Mouse (Mus musculus) heart, postnatal 36 days (tissue): ENCODE results near the gene Glra3. TPM values are rescaled to one million over a fixed set of nuclear protein-coding genes. Genes with fewer than 3 reads are reported as not detected.

Experiments
- DNase-seq, 2 experiments: peaks; one replicate each; pipeline ENCODE4 v3.0.0; 2021 to 2022
- intact Hi-C: fragments of 180-260 bp; cut with DNase I; formaldehyde crosslinking; loops from one replicate; pipeline ENCODE4 v1.15.1; 2025
- total RNA-seq, 2 experiments: library from RNA; stranded (reverse); gene quantifications; 2 replicates each; pipeline ENCODE4 v1.2.3; 2021

The Glra3 gene
- total RNA-seq = not detected

GRCm38 (mm10) chr8:55939870-55940525 lies at the start of gene Glra3:
Glra3 (plus strand) TSS chr8:55940460.
- intact Hi-C loops = no loop called here

GRCm38 (mm10) chr8:55906848-55907247 lies 33.4 kb upstream of the Glra3 start, which contains the start of gene Adam29:
Adam29 (minus strand) TSS chr8:55906948.
- intact Hi-C loops = no loop called here
- DNase-seq = no peak

More at GRCm38 (mm10) chr8:55939870-55940525, at the start of gene Glra3:
- no peak for DNase-seq

- intact Hi-C loops = no loop called here
- no peak for DNase-seq
Measured at GRCm38 (mm10) chr8:55940526-55940880, 243 bp downstream of the Glra3 start.

- DNase-seq = no peak
- intact Hi-C loops = no loop called here
Measured at GRCm38 (mm10) chr8:55964759-55965320, 24.6 kb downstream of the Glra3 start.

- DNase-seq = no peak
- intact Hi-C loops = no loop called here
Measured at GRCm38 (mm10) chr8:55997859-55998258, 57.6 kb downstream of the Glra3 start.

GRCm38 (mm10) chr8:56054324-56054723 lies 114.1 kb downstream of the Glra3 start:
- DNase-seq = no peak
- intact Hi-C loops = no loop called here

GRCm38 (mm10) chr8:56063081-56063480 lies 122.8 kb downstream of the Glra3 start:
- DNase-seq = peak; percentile 55 to 67

GRCm38 (mm10) chr8:56070486-56071254 lies 130.4 kb downstream of the Glra3 start:
- intact Hi-C loops = no loop called here
- no peak for DNase-seq

More at GRCm38 (mm10) chr8:56063081-56063480, 122.8 kb downstream of the Glra3 start:
- intact Hi-C loops = loop anchor here (1.0 to 10.0 kb wide), 3 partner anchors 232 to 422 kb away; partner anchors contain the start of gene Hpgd

- intact Hi-C loops = no loop called here
- DNase-seq = no peak
Measured at GRCm38 (mm10) chr8:56083654-56084053, 143.4 kb downstream of the Glra3 start.

- DNase-seq = no peak
- intact Hi-C loops = no loop called here
Measured at GRCm38 (mm10) chr8:56094385-56094784, 154.1 kb downstream of the Glra3 start.

GRCm38 (mm10) chr8:56110296-56110695 lies 170.0 kb downstream of the Glra3 start:
- intact Hi-C loops = no loop called here
- DNase-seq = peak in 1 of 2 experiments; percentile 10

- intact Hi-C loops = no loop called here
- no peak for DNase-seq
Measured at GRCm38 (mm10) chr8:56129357-56129756, 189.1 kb downstream of the Glra3 start.

- intact Hi-C loops = no loop called here
- DNase-seq = no peak
Measured at GRCm38 (mm10) chr8:56150697-56151096, 210.4 kb downstream of the Glra3 start.

- intact Hi-C loops = no loop called here
- DNase-seq = no peak
Measured at GRCm38 (mm10) chr8:56151574-56151973, 211.3 kb downstream of the Glra3 start.

GRCm38 (mm10) chr8:56158966-56159365 lies 218.7 kb downstream of the Glra3 start:
- no peak for DNase-seq
- intact Hi-C loops = loop anchor here (5.0 kb wide), 1 partner anchor 118 kb away; no protein-coding TSS in a partner anchor

Other genes starting within 250 kb of the Glra3 start
- gene Adam29, start 33.5 kb upstream of the Glra3 start, total RNA-seq = not detected